Mouse (Mus musculus): ENCODE results near the gene Ddost. TPM values are rescaled to one million over a fixed set of nuclear protein-coding genes. Genes with fewer than 3 reads are reported as not detected.
A peak's percentile ranks its signal among the peaks of the same experiment; 100 is the strongest.
"Not testable (repeated sequence)": the region's sequence is repeated elsewhere in the genome, so short reads cannot be mapped to it uniquely, and the experiment has no call there.

The Ddost gene
- total and polyA plus RNA-seq, 2 experiments from 2014 or later, result 218 to 232 TPM

DNA sequence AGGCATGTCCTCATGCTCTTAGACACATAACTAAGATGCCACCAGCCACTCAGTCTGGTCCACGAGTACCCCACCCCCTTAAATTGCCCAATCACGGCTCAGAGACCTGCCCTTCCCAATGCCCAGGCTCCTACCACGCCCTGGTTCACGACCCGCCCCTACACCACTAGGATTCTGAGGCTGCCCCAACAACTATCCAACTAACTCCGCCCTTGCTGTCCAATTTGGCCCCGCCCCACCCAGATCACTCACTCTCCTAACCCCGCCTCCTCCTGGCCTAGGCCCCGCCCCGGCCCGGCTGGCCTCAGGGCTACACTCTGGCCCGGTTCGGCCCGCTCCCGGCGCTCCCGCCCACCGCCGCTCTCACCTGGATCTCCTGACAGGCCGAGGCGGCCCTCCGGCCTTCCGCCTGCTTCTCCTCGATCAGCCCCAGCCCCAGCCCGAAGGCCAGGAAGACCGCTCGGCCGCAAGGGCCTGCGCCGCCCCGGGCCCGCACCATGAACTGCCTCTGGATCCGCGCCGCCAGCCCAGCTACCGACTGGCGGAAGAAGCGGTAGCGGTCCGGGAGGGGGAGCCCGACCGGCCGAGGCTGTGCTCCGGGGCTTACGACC, 21.0 kb downstream of the Ddost start:
- Histone ChIP-seq H3K27me3 (ENCODE audit: insufficient read depth, low read length) (no peaks in the 10 kb centered on the region), H3K36me3 (ENCODE audit: insufficient read depth, low read length) (no peaks in the 10 kb centered on the region), H3K4me1 (ENCODE audit: insufficient read depth, low read length) (no peaks in the 10 kb centered on the region), H3K9me3 (ENCODE audit: low read length) (no peaks in the 10 kb centered on the region), H3K9ac (replicated peaks; ENCODE audit: low read length) (peak overlapping the region; percentile 94), H3K4me2 (ENCODE audit: low read depth, low read length) (peak overlapping the region; percentile 65), H3K4me3 (ENCODE audit: low read length) (peak overlapping the region; percentile 70), H3K27ac (peak overlapping the region; percentile 99)
- peak; percentile 88 for ATAC-seq
- no peak for TF ChIP-seq CTCF (IDR thresholded peaks at IDR 0.05; ENCODE audit: low read depth)
- DNase-seq (ENCODE audit: low spot score), result peak; percentile 91
- under 1% methylated on average over 44 of the region's 45 CpGs for WGBS

DNA sequence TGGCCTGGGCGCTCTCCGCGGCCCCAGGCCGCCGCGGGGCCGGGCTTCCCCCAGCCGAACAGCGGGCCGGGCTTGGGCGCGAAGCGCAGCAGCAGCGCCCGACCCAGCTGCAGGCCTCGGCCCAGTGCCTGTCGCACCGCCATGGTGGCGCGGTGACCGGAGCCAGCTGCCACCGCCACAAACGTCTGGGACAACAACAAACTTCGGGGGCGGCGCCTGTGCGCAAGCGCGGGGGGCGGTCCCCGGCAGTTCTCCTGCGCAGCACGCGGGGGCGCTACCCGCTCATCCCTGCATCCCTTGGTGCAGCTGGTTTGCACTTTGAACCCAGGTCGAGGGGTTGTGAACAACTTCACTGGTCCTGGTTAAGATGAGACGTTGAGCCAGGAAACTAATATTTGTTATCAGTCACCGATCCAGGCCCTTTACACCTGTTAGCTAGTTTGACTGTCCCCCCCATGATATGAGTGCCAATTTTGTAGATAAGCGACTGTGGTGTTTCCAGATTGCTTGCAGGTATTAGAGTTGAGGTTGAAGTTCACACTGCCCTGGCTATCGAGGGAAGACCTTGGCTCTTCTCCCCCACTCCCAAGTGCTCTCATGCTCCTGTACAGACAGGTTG, 21.7 kb downstream of the Ddost start, which contains the start of gene Pink1:
Gene Pink1 (minus strand): TSS at position 231 of the 619 bp plus-strand sequence.
- H3K4me3 ChIP-seq (ENCODE audit: low read length), result peak within 1 kb of the TSS; percentile 70
- H3K4me2 ChIP-seq (ENCODE audit: low read depth, low read length), result peak within 1 kb of the TSS; percentile 65
- H3K27ac ChIP-seq, result peak within 1 kb of the TSS; percentile 99
- ATAC-seq, result peak; percentile 70
- no peaks in the 10 kb centered on the region for H3K27me3 ChIP-seq (ENCODE audit: insufficient read depth, low read length)
- WGBS, result 4% methylated on average over 37 of the region's 41 CpGs
- H3K9ac ChIP-seq (replicated peaks; ENCODE audit: low read length), result peak within 1 kb of the TSS; percentile 94
- H3K9me3 ChIP-seq (ENCODE audit: low read length), result no peaks in the 10 kb centered on the region
- no peaks in the 10 kb centered on the region for H3K36me3 ChIP-seq (ENCODE audit: insufficient read depth, low read length)
- peak; percentile 81 for TF ChIP-seq CTCF (IDR thresholded peaks at IDR 0.05; ENCODE audit: low read depth)
- H3K4me1 ChIP-seq (ENCODE audit: insufficient read depth, low read length), result no peaks in the 10 kb centered on the region
- DNase-seq (ENCODE audit: low spot score), result peak; percentile 92

DNA sequence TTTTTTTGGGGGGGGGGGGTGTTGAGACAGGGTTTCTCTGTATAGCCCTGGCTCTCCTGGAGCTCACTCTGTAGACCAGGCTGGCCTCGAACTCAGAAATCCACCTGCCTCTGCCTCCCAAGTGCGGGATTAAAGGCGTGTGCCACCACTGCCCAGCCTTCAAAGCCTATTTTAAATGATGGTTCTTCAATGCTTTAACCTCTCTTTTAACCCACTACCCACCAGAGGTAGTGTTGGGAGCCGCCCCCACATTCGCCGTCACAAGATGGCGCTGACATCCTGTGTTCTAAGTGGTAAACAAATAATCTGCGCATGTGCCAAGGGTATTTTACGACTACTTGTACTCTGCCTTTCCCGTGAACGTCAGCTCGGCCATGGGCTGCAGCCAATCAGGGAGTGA, 22.6 kb downstream of the Ddost start:
- DNase-seq (ENCODE audit: low spot score); H3K9ac ChIP-seq (replicated peaks; ENCODE audit: low read length); ATAC-seq; H3K36me3 ChIP-seq (ENCODE audit: insufficient read depth, low read length); H3K27me3 ChIP-seq (ENCODE audit: insufficient read depth, low read length); H3K4me1 ChIP-seq (ENCODE audit: insufficient read depth, low read length); H3K4me3 ChIP-seq (ENCODE audit: low read length); H3K4me2 ChIP-seq (ENCODE audit: low read depth, low read length); H3K9me3 ChIP-seq (ENCODE audit: low read length): not testable (repeated sequence)
- peak overlapping the region; percentile 26; the same call in 1 of the 2 replicates for H3K27ac ChIP-seq
- WGBS, result 56% methylated on average over 7 of the region's 12 CpGs
- TF ChIP-seq CTCF (IDR thresholded peaks at IDR 0.05; ENCODE audit: low read depth), result peak; percentile 15; the same call in 1 of the 2 replicates

DNA sequence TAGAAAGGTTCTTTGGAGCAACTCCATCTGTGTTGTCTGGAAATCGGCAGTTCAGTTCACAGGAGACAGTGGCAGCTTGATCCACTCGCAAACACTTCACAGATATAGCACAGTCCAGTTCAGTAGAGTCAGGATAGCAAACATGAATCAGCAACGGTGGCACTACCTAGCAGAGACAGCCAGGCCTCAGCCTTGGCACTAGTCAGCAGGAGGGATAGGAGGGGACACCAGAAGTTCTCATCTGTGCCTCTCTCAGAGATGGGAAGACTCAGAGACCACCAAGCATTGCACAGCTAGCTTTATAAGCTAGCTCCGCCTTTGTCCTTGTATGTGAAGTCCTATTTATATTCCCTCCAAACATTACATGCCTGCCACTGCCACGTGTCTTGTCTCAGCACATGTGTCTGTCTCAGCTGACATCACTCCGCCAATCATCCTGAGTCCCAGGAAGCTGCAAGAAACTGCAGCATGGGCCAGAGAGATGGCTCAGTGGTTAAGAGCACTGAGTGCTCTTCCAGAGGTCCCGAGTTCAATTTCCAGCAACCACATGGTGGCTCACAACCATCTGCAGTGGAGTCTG, 23.5 kb downstream of the Ddost start:
- Histone ChIP-seq H3K4me3 (ENCODE audit: low read length) (peak overlapping the region; percentile 10; the same call in 1 of the 2 replicates), H3K9ac (replicated peaks; ENCODE audit: low read length) (no peak overlapping the region), H3K27ac (no peak overlapping the region), H3K36me3 (ENCODE audit: insufficient read depth, low read length) (no peaks in the 10 kb centered on the region), H3K4me1 (ENCODE audit: insufficient read depth, low read length) (no peaks in the 10 kb centered on the region), H3K4me2 (ENCODE audit: low read depth, low read length) (peak overlapping the region; percentile 34; the same call in 1 of the 2 replicates), H3K27me3 (ENCODE audit: insufficient read depth, low read length) (no peaks in the 10 kb centered on the region), H3K9me3 (ENCODE audit: low read length) (no peaks in the 10 kb centered on the region)
- ATAC-seq, result no peak
- WGBS, result 67% methylated on average over 7 of the region's 7 CpGs
- no peak for DNase-seq (ENCODE audit: low spot score)
- TF ChIP-seq CTCF (IDR thresholded peaks at IDR 0.05; ENCODE audit: low read depth), result peak; percentile 21; the same call in 1 of the 2 replicates

DNA sequence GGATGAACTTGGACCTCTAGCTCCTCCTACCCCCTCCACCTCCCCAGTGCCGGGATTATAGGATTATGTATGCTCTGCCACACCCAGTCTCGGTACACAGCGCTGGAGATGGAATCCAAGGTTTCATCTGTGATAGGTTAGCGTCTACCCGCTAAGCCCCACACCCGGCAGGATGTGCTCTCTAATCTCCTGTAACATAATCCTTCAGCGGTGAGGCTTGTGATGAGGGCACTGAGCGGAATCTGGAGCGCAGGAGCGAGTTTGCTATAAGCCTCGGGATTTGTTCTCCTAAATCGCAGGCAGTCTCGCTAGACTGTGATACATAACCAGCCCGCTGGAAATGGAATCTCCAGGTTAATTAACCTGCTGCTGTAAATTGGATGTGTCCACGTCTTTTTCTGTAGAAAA, 25.7 kb downstream of the Ddost start:
- 25% methylated on average over 15 of the region's 15 CpGs for WGBS
- H3K9ac ChIP-seq (replicated peaks; ENCODE audit: low read length), result no peak overlapping the region
- no peaks in the 10 kb centered on the region for H3K4me1 ChIP-seq (ENCODE audit: insufficient read depth, low read length)
- H3K4me2 ChIP-seq (ENCODE audit: low read depth, low read length), result no peak overlapping the region
- no peak overlapping the region for H3K4me3 ChIP-seq (ENCODE audit: low read length)
- H3K27me3 ChIP-seq (ENCODE audit: insufficient read depth, low read length), result no peaks in the 10 kb centered on the region
- ATAC-seq, result 0 out of 2 replicates have a peak, but pooled peaks have one; percentile 28
- H3K27ac ChIP-seq, result 0 out of 2 replicates have a peak overlapping the region, but pooled peaks have one; percentile 15
- DNase-seq (ENCODE audit: low spot score), result peak; percentile 52
- no peaks in the 10 kb centered on the region for H3K36me3 ChIP-seq (ENCODE audit: insufficient read depth, low read length)
- no peak for TF ChIP-seq CTCF (IDR thresholded peaks at IDR 0.05; ENCODE audit: low read depth)
- no peaks in the 10 kb centered on the region for H3K9me3 ChIP-seq (ENCODE audit: low read length)

DNA sequence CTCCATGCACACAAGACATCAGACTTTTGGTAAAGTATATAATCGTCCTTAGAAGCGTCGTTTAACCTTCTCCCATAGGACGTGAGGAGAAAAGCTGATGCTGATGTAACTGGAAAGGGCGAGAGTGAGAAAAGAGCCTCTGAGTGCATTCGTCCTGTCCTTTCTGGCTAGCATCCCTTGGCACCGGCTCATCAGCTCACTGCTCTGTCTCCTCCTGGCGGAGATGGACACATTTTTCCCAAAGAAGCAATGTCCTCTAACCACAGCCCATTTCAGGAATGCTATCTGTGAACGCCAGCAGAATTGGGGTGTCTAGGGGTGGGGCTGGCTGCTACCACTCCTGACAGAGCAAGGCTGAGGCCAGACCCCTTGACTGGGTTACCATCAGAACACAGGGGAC, 27.1 kb downstream of the Ddost start:
- H3K27me3 ChIP-seq (ENCODE audit: insufficient read depth, low read length), result no peaks in the 10 kb centered on the region
- ATAC-seq, result no peak
- H3K9ac ChIP-seq (replicated peaks; ENCODE audit: low read length), result no peak overlapping the region
- no peak overlapping the region for H3K4me2 ChIP-seq (ENCODE audit: low read depth, low read length)
- no peaks in the 10 kb centered on the region for H3K4me1 ChIP-seq (ENCODE audit: insufficient read depth, low read length)
- WGBS, result 73% methylated on average over 9 of the region's 9 CpGs
- H3K4me3 ChIP-seq (ENCODE audit: low read length), result no peak overlapping the region
- H3K36me3 ChIP-seq (ENCODE audit: insufficient read depth, low read length), result no peaks in the 10 kb centered on the region
- H3K27ac ChIP-seq, result no peak overlapping the region
- peak; percentile 13 for DNase-seq (ENCODE audit: low spot score)
- peak; percentile 27; the same call in 1 of the 2 replicates for TF ChIP-seq CTCF (IDR thresholded peaks at IDR 0.05; ENCODE audit: low read depth)
- H3K9me3 ChIP-seq (ENCODE audit: low read length), result no peaks in the 10 kb centered on the region
